Mouse (Mus musculus) thymus, postnatal 0 days (tissue): ENCODE measurements around the gene Rabl3. TPM values are rescaled to one million over a fixed set of nuclear protein-coding genes. Genes with fewer than 3 reads are reported as not detected.

Experiments
- DNase-seq: peaks from one replicate; pipeline ENCODE4 v3.0.0-alpha.2; 2015; ENCODE audit warnings: low spot score
- polyA plus RNA-seq: library from polyadenylated mRNA; unstranded; fragments of >200 nt; fragmentation: Nextera tagmentation; extraction: Ambion mirVana; gene quantifications from 2 replicates; pipeline ENCODE4 v1.2.1, GENCODE M21; 2015

Gene Rabl3
- polyA plus RNA-seq, 1 experiment from 2014 or later, result 17.0 TPM

- DNase-seq, result no peak
Measured at GRCm38 (mm10) chr16:37591551-37591950, 51.9 kb downstream of the Rabl3 start.

- DNase-seq, result no peak
Measured at GRCm38 (mm10) chr16:37597412-37597811, 57.7 kb downstream of the Rabl3 start.

GRCm38 (mm10) chr16:37598463-37598862, 58.8 kb downstream of the Rabl3 start:
- no peak for DNase-seq

GRCm38 (mm10) chr16:37599326-37599725, 59.6 kb downstream of the Rabl3 start:
- no peak for DNase-seq

GRCm38 (mm10) chr16:37603431-37603830, 63.7 kb downstream of the Rabl3 start:
- no peak for DNase-seq

- DNase-seq, result no peak
Measured at GRCm38 (mm10) chr16:37604243-37604642, 64.6 kb downstream of the Rabl3 start.

- DNase-seq, result no peak
Measured at GRCm38 (mm10) chr16:37610333-37610732, 70.6 kb downstream of the Rabl3 start.

- DNase-seq, result no peak
Measured at GRCm38 (mm10) chr16:37611072-37611471, 71.4 kb downstream of the Rabl3 start.

GRCm38 (mm10) chr16:37612013-37612412, 72.3 kb downstream of the Rabl3 start:
- DNase-seq, result no peak

GRCm38 (mm10) chr16:37614540-37614939, 74.9 kb downstream of the Rabl3 start:
- DNase-seq, result no peak

GRCm38 (mm10) chr16:37615429-37615828, 75.7 kb downstream of the Rabl3 start:
- no peak for DNase-seq

GRCm38 (mm10) chr16:37616104-37616503, 76.4 kb downstream of the Rabl3 start:
- no peak for DNase-seq

- no peak for DNase-seq
Measured at GRCm38 (mm10) chr16:37617695-37618094, 78.0 kb downstream of the Rabl3 start.

Other genes with a start within 250 kb of the Rabl3 start
- 0.07 and 0.09 TPM in 2 replicates for gene Stxbp5l, start 154.9 kb upstream of the Rabl3 start, polyA plus RNA-seq
- gene Gtf2e1, start 96 bp upstream of the Rabl3 start, polyA plus RNA-seq, result 20.5 and 21.6 TPM in 2 replicates
- gene Hgd, start 40.3 kb downstream of the Rabl3 start, polyA plus RNA-seq, result 0.33 and 0.37 TPM in 2 replicates
- gene Ndufb4, start 114.6 kb downstream of the Rabl3 start, polyA plus RNA-seq, result 93.4 and 93.7 TPM in 2 replicates
- gene Fstl1, start 237.0 kb downstream of the Rabl3 start, polyA plus RNA-seq, result 59.9 and 70.6 TPM in 2 replicates